Mouse (Mus musculus) spleen, adult 12 weeks (tissue): ENCODE results near the gene Colq.
A peak's percentile ranks its signal among the peaks of the same experiment; 100 is the strongest.

Experiments
- DNase-seq: peaks from one replicate; pipeline ENCODE4 v3.0.0; 2022; ENCODE audit warnings: low spot score

Colq gene

GRCm38 (mm10) chr14:31525040-31525810 lies 65.9 kb downstream of the Colq start:
- no peak for DNase-seq

- DNase-seq = no peak
Observed at GRCm38 (mm10) chr14:31521318-31521717, 69.8 kb downstream of the Colq start.

GRCm38 (mm10) chr14:31519165-31519564 lies 72.0 kb downstream of the Colq start:
- DNase-seq = no peak

- DNase-seq = no peak
Observed at GRCm38 (mm10) chr14:31515895-31516294, 75.2 kb downstream of the Colq start.

GRCm38 (mm10) chr14:31510322-31510721 lies 80.8 kb downstream of the Colq start:
- DNase-seq = no peak

GRCm38 (mm10) chr14:31509911-31510310 lies 81.2 kb downstream of the Colq start:
- DNase-seq = no peak

GRCm38 (mm10) chr14:31506456-31506855 lies 84.7 kb downstream of the Colq start:
- DNase-seq = no peak

GRCm38 (mm10) chr14:31503406-31503805 lies 87.7 kb downstream of the Colq start:
- no peak for DNase-seq

GRCm38 (mm10) chr14:31499526-31499925 lies 91.6 kb downstream of the Colq start:
- no peak for DNase-seq

GRCm38 (mm10) chr14:31496241-31496646 lies 94.9 kb downstream of the Colq start:
- DNase-seq = peak; percentile 34

- peak; percentile 6 for DNase-seq
Observed at GRCm38 (mm10) chr14:31495538-31495937, 95.6 kb downstream of the Colq start.

- peak; percentile 84 for DNase-seq
Observed at GRCm38 (mm10) chr14:31494975-31495455, 96.1 kb downstream of the Colq start, which contains the start of gene Mettl6. Gene Mettl6 (minus strand): TSS chr14:31495040.

GRCm38 (mm10) chr14:31494349-31494974 lies 96.7 kb downstream of the Colq start, which contains the start of gene Eaf1:
Gene Eaf1 (plus strand): TSS chr14:31494399.
- DNase-seq = no peak

GRCm38 (mm10) chr14:31493901-31494300 lies 97.2 kb downstream of the Colq start:
- no peak for DNase-seq

- no peak for DNase-seq
Observed at GRCm38 (mm10) chr14:31488055-31488454, 103.1 kb downstream of the Colq start.

- DNase-seq = no peak
Observed at GRCm38 (mm10) chr14:31486465-31486864, 104.7 kb downstream of the Colq start.

- DNase-seq = no peak
Observed at GRCm38 (mm10) chr14:31482417-31482816, 108.7 kb downstream of the Colq start.

- no peak for DNase-seq
Observed at GRCm38 (mm10) chr14:31473297-31473696, 117.8 kb downstream of the Colq start.
